Mouse (Mus musculus): Measurements from ENCODE around the gene Filip1l.
A peak's percentile ranks its signal among the peaks of the same experiment; 100 is the strongest.
"Not testable (repeated sequence)": the region's sequence is repeated elsewhere in the genome, so short reads cannot be mapped to it uniquely, and the experiment has no call there.

Gene Filip1l

GRCm38 (mm10) chr16:57353932-57354331, 1.0 kb downstream of the Filip1l start:
- DNase-seq = no peak

- no peak for DNase-seq
Measured at GRCm38 (mm10) chr16:57356454-57356853, 3.6 kb downstream of the Filip1l start.

GRCm38 (mm10) chr16:57357011-57357410, 4.1 kb downstream of the Filip1l start:
- DNase-seq = no peak

GRCm38 (mm10) chr16:57359251-57359650, 6.4 kb downstream of the Filip1l start:
- no peak for DNase-seq

GRCm38 (mm10) chr16:57360785-57361184, 7.9 kb downstream of the Filip1l start:
- DNase-seq = no peak

- peak; percentile 58 for DNase-seq
Measured at GRCm38 (mm10) chr16:57362679-57363401, 9.9 kb downstream of the Filip1l start.

- DNase-seq = no peak
Measured at GRCm38 (mm10) chr16:57364498-57364897, 11.6 kb downstream of the Filip1l start.

GRCm38 (mm10) chr16:57366141-57366540, 13.2 kb downstream of the Filip1l start:
- no peak for DNase-seq

- no peak for DNase-seq
Measured at GRCm38 (mm10) chr16:57366941-57367694, 14.2 kb downstream of the Filip1l start.

- no peak for DNase-seq
Measured at GRCm38 (mm10) chr16:57369846-57370496, 17.1 kb downstream of the Filip1l start.

- no peak for DNase-seq
Measured at GRCm38 (mm10) chr16:57372156-57372555, 19.3 kb downstream of the Filip1l start.

GRCm38 (mm10) chr16:57375248-57375837, 22.4 kb downstream of the Filip1l start:
- DNase-seq = no peak

- no peak for DNase-seq
Measured at GRCm38 (mm10) chr16:57378631-57379330, 25.9 kb downstream of the Filip1l start.

GRCm38 (mm10) chr16:57383266-57383971, 30.5 kb downstream of the Filip1l start:
- DNase-seq = no peak

- no peak for DNase-seq
Measured at GRCm38 (mm10) chr16:57384274-57384673, 31.4 kb downstream of the Filip1l start.

GRCm38 (mm10) chr16:57389566-57390251, 36.8 kb downstream of the Filip1l start:
- DNase-seq = no peak

- DNase-seq = not testable (repeated sequence)
Measured at GRCm38 (mm10) chr16:57391171-57391570, 38.3 kb downstream of the Filip1l start.

GRCm38 (mm10) chr16:57392461-57392860, 39.6 kb downstream of the Filip1l start:
- DNase-seq = no peak

- no peak for DNase-seq
Measured at GRCm38 (mm10) chr16:57393161-57393560, 40.3 kb downstream of the Filip1l start.

- DNase-seq = no peak
Measured at GRCm38 (mm10) chr16:57396249-57396648, 43.4 kb downstream of the Filip1l start.

- no peak for DNase-seq
Measured at GRCm38 (mm10) chr16:57397845-57398244, 45.0 kb downstream of the Filip1l start.

Data from right cerebral cortex, postnatal 4 days (tissue).